Mouse (Mus musculus): Measurements from ENCODE around the gene Tuba1b.

DNA sequence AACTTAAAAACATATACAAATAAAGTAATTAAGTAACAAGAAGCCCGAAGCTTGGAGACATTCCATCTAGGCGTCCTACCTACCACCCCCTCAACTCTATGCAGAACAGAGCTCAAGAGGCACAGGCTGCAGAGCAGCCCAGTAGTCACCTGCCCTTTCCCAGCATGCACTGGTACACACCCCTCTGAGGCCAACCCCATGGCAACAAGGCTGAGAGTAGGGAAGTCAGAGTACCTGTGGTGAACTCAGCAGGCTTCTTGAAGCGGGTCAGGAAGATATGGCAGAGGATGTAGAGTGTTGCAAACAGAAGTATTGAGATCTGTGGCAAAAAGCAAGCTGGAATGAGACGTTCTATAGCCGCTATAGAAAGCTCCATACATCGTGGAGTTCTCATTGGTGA lies 19.5 kb downstream of the Tuba1b start:
- TF ChIP-seq E2F4 (IDR thresholded peaks at IDR 0.05; ENCODE audit: insufficient replicate concordance, low read depth, low read length), result no peak
- no peak for TF ChIP-seq CTCF (conservative IDR thresholded peaks at IDR 0.05 in 1 of 2, IDR thresholded peaks at IDR 0.05 in 1 of 2; ENCODE audit: low read depth in 2 of 2, low read length in 2 of 2)
- no peak for TF ChIP-seq TCF12 (IDR thresholded peaks at IDR 0.05; ENCODE audit: low read depth, low read length)

Measured in CH12.LX (cell line).